10 mouse cellular contexts compared by ENCODE assay signal in genomic region chr3:145864713-145865233, GRCm38 (mm10). TPM values are rescaled to one million over a fixed set of nuclear protein-coding genes. Genes with fewer than 3 reads are reported as not detected.
DNase-seq lines count a peak whose midpoint lies in the region; ATAC-seq and TF ChIP-seq lines count a peak whose summit lies in the region.
"Had no signal": no experiment of that assay in that cellular context is flagged by ENCODE, and none has a peak within 500 bp of the region (broad histone marks: within the 10 kb centered on the region; RNA-seq: fewer than 3 reads in every experiment).

No protein-coding gene starts in this region.

- 90% methylated on average over 7 of the region's 10 CpGs for WGBS in hindbrain, embryonic 10.5 days
- WGBS in hindbrain, postnatal 0 days, result 80% methylated on average over 7 of the region's 10 CpGs

- H3K27ac ChIP-seq in hindbrain, embryonic 10.5 days, result 0 out of 2 replicates have a peak overlapping the region, but pooled peaks have one; percentile 29
- H3K27ac ChIP-seq in hindbrain, postnatal 0 days, result no peak overlapping the region
- H3K27ac ChIP-seq: limb, embryonic 12.5 days had no signal

- H3K9ac ChIP-seq in hindbrain, postnatal 0 days (replicated peaks; ENCODE audit: low read length), result no peak overlapping the region
- H3K9ac ChIP-seq: limb, embryonic 12.5 days had no signal

- H3K4me3 ChIP-seq in hindbrain, embryonic 10.5 days, result no peak overlapping the region
- no peak overlapping the region for H3K4me3 ChIP-seq in hindbrain, postnatal 0 days (ENCODE audit: low read length)
- H3K4me3 ChIP-seq in E14TG2a.4 (replicated peaks; ENCODE audit: low read length), result peak overlapping the region; percentile 54
- H3K4me3 ChIP-seq: limb, embryonic 12.5 days had no signal

- no peak for ATAC-seq in hindbrain, postnatal 0 days

- DNase-seq in hindbrain, embryonic 10.5 days (ENCODE audit: low spot score), result no peak
- DNase-seq in hindbrain, postnatal 0 days (ENCODE audit: low spot score), result no peak
- peak; percentile 22 to 29 for DNase-seq in adrenal gland, postnatal 36 days
- peak; percentile 51 for DNase-seq in heart, postnatal 4 days
- DNase-seq in frontal cortex, postnatal 10 days (ENCODE audit: low spot score in 2 of 2), result no peak
- DNase-seq in spleen, postnatal 10 days (ENCODE audit: low spot score in 2 of 2), result no peak
- DNase-seq in spleen, postnatal 36 days (ENCODE audit: low spot score in 2 of 2), result no peak

- no peaks in the 10 kb centered on the region for H3K9me3 ChIP-seq in hindbrain, embryonic 10.5 days
- no peaks in the 10 kb centered on the region for H3K9me3 ChIP-seq in hindbrain, postnatal 0 days (ENCODE audit: low read length)
- no peaks in the 10 kb centered on the region for H3K9me3 ChIP-seq in E14TG2a.4 (ENCODE audit: low read length)
- H3K9me3 ChIP-seq: G1E; limb, embryonic 12.5 days had no signal

- H3K27me3 ChIP-seq in hindbrain, embryonic 10.5 days (ENCODE audit: insufficient read depth, poor library complexity, severe bottlenecking), result no peaks in the 10 kb centered on the region
- no peaks in the 10 kb centered on the region for H3K27me3 ChIP-seq in hindbrain, postnatal 0 days (ENCODE audit: insufficient read depth, low read length)
- no peaks in the 10 kb centered on the region for H3K27me3 ChIP-seq in E14TG2a.4 (ENCODE audit: insufficient read depth, low read length)
- H3K27me3 ChIP-seq: limb, embryonic 12.5 days had no signal

- H3K36me3 ChIP-seq in hindbrain, embryonic 10.5 days, result no peaks in the 10 kb centered on the region
- no peaks in the 10 kb centered on the region for H3K36me3 ChIP-seq in hindbrain, postnatal 0 days (ENCODE audit: insufficient read depth, low read length)
- H3K36me3 ChIP-seq in E14TG2a.4 (ENCODE audit: insufficient read depth, low read length), result no peaks in the 10 kb centered on the region
- H3K36me3 ChIP-seq: G1E; limb, embryonic 12.5 days had no signal

- H3K4me2 ChIP-seq in hindbrain, postnatal 0 days (ENCODE audit: low read depth, low read length), result no peak overlapping the region
- H3K4me2 ChIP-seq: limb, embryonic 12.5 days had no signal

- TF ChIP-seq CTCF in hindbrain, postnatal 0 days (IDR thresholded peaks at IDR 0.05; ENCODE audit: low read depth), result no peak
- TF ChIP-seq CTCF in E14TG2a.4 (conservative IDR thresholded peaks at IDR 0.05; ENCODE audit: low read length), result no peak

- peaks cover 8% of the 10 kb centered on the region; the same call in 1 of the 2 replicates for H3K4me1 ChIP-seq in hindbrain, embryonic 10.5 days (replicated peaks)
- peaks cover 4% of the 10 kb centered on the region; the same call in 1 of the 2 replicates for H3K4me1 ChIP-seq in hindbrain, postnatal 0 days (ENCODE audit: insufficient read depth, low read length)
- peaks cover 9% of the 10 kb centered on the region for H3K4me1 ChIP-seq in E14TG2a.4 (replicated peaks; ENCODE audit: low read depth, low read length)

RNA-seq across cellular contexts. Expression of gene Bcl10, which starts 57.8 kb away (rescaled TPM):
- polyA plus RNA-seq in hindbrain, embryonic 10.5 days (2016; fragmentation: Nextera tagmentation; extraction: Ambion mirVana), result 48.4 and 48.5 TPM in 2 replicates
- 25.9 and 32.8 TPM in 2 replicates for total RNA-seq in hindbrain, postnatal 0 days (2014; rRNA removed)
- polyA plus RNA-seq in hindbrain, postnatal 0 days (2015; fragmentation: Nextera tagmentation; extraction: Ambion mirVana), result 36.4 and 37.5 TPM in 2 replicates
- 10 to 100 TPM; 26.5 to 27.9 TPM for total RNA-seq in adrenal gland, postnatal 36 days (2021)
- 10 to 100 TPM; 25.5 to 27.4 TPM for total RNA-seq in heart, postnatal 4 days (2021)

Comparison
In these comparisons a context has a peak if more than half of its experiments do, and no peak if none do; other contexts are left out.
1. DNase-seq: peak in adrenal gland, postnatal 36 days (2 of 2) and heart, postnatal 4 days (single experiment); none in hindbrain, embryonic 10.5 days (single experiment), hindbrain, postnatal 0 days (single experiment), frontal cortex, postnatal 10 days (0 of 2), spleen, postnatal 10 days (0 of 2) and spleen, postnatal 36 days (0 of 2).